Mouse (Mus musculus): ENCODE measurements around the gene Clns1a. TPM values are rescaled to one million over a fixed set of nuclear protein-coding genes. Genes with fewer than 3 reads are reported as not detected.

Gene Clns1a
- total and polyA plus RNA-seq, 3 experiments: 140 to 305 (median 240) TPM

DNA sequence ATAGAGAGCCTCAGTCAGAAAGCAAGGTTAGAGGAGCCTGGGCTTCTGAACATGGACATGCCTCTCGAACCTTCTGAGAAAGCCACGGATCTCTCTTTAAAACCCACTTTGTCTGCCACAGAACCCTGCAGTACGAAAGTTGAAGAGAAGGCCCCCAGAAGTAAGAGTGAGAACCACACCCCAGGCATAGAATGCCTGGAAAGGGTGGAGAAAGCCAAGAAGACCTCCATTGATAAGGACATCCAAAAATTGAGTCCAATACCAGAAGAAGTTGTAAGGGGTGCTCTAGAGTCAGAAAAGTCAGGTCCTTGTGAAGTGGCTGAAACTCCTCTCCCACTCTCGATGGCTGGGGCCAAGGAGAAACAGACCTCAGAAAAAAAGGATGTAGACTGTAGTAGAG lies 34.8 kb upstream of the Clns1a start:
- Histone ChIP-seq H3K4me1 (ENCODE audit: control insufficient read depth in 1 of 2, insufficient read depth in 2 of 2) (no peaks in the 10 kb centered on the region), H3K79me2 (replicated peaks; ENCODE audit: control insufficient read depth, extremely low read depth, insufficient read depth, poor library complexity, severe bottlenecking) (no peaks in the 10 kb centered on the region), H3K9me3 (replicated peaks; ENCODE audit: low read length) (no peaks in the 10 kb centered on the region), H3K27ac (ENCODE audit: insufficient read depth, low read depth) (no peak overlapping the region), H3K27me3 (replicated peaks) (no peaks in the 10 kb centered on the region), H3K36me3 (replicated peaks in 1 of 2; ENCODE audit: control insufficient read depth in 1 of 2, insufficient read depth in 1 of 2, low read length in 1 of 2) (peaks cover 14 to 63% of the 10 kb centered on the region in 2 experiments), H3K4me3 (replicated peaks in 1 of 3; ENCODE audit: low read depth in 2 of 3, low read length in 2 of 3, poor library complexity in 1 of 3) (no peak overlapping the region), H3K4me2 (ENCODE audit: insufficient read depth, low read depth, poor library complexity, severe bottlenecking) (no peak overlapping the region), H3K9ac (ENCODE audit: insufficient read depth, low read depth) (no peak overlapping the region)
- in situ Hi-C loops (cut with MboI; ENCODE audit: low pct_ligation_motif_present, low pct_unique_long_range_greater_than_20kb, low sequenced_read_pairs) (no loop called here), dilution Hi-C loops (cut with MboI; ENCODE audit: extremely low pct_ligation_motif_present, extremely low pct_unique_long_range_greater_than_20kb, low sequenced_read_pairs) (no loop called here)
- no peak for DNase-seq (ENCODE audit: extremely low read depth)
- TF ChIP-seq ZNF384 (IDR thresholded peaks at IDR 0.05; ENCODE audit: low read depth, low read length) (no peak), RAD21 (IDR thresholded peaks at IDR 0.05; ENCODE audit: low read depth, low read length) (no peak), CHD2 (IDR thresholded peaks at IDR 0.05; ENCODE audit: low read length) (no peak), JUND (conservative IDR thresholded peaks at IDR 0.05; ENCODE audit: low read depth, low read length) (no peak), POLR2A (IDR thresholded peaks at IDR 0.05; ENCODE audit: low read depth, low read length) (no peak), MXI1 (IDR thresholded peaks at IDR 0.05; ENCODE audit: low read depth, low read length) (no peak), NRF1 (IDR thresholded peaks at IDR 0.05; ENCODE audit: low read depth, low read length) (no peak), MAX (IDR thresholded peaks at IDR 0.05; ENCODE audit: low read length) (no peak), GABPA (IDR thresholded peaks at IDR 0.05; ENCODE audit: insufficient replicate concordance, low read depth, low read length) (no peak), USF1 (IDR thresholded peaks at IDR 0.05; ENCODE audit: low read depth, low read length) (no peak), SMC3 (IDR thresholded peaks at IDR 0.05; ENCODE audit: low read depth, low read length) (no peak)

GRCm38 (mm10) chr7:97679239-97679638 lies 17.2 kb upstream of the Clns1a start:
- Histone ChIP-seq H3K79me2 (replicated peaks; ENCODE audit: control insufficient read depth, extremely low read depth, insufficient read depth, poor library complexity, severe bottlenecking) (no peaks in the 10 kb centered on the region), H3K4me1 (ENCODE audit: control insufficient read depth in 1 of 2, insufficient read depth in 2 of 2) (no peaks in the 10 kb centered on the region), H3K27ac (ENCODE audit: insufficient read depth, low read depth) (no peak overlapping the region), H3K9ac (ENCODE audit: insufficient read depth, low read depth) (no peak overlapping the region), H3K9me3 (replicated peaks; ENCODE audit: low read length) (no peaks in the 10 kb centered on the region), H3K4me2 (ENCODE audit: insufficient read depth, low read depth, poor library complexity, severe bottlenecking) (no peak overlapping the region), H3K4me3 (replicated peaks in 1 of 3; ENCODE audit: low read depth in 2 of 3, low read length in 2 of 3, poor library complexity in 1 of 3) (no peak overlapping the region), H3K36me3 (replicated peaks in 1 of 2; ENCODE audit: control insufficient read depth in 1 of 2, insufficient read depth in 1 of 2, low read length in 1 of 2) (peaks cover 33 to 76% of the 10 kb centered on the region in 2 experiments), H3K27me3 (replicated peaks) (no peaks in the 10 kb centered on the region)
- in situ Hi-C loops (cut with MboI; ENCODE audit: low pct_ligation_motif_present, low pct_unique_long_range_greater_than_20kb, low sequenced_read_pairs) (loop anchor here (25.0 kb wide), 1 partner anchor 242 kb away; no protein-coding TSS in a partner anchor), dilution Hi-C loops (cut with MboI; ENCODE audit: extremely low pct_ligation_motif_present, extremely low pct_unique_long_range_greater_than_20kb, low sequenced_read_pairs) (no loop called here)
- DNase-seq (ENCODE audit: extremely low read depth): peak; percentile 24
- no peak for TF ChIP-seq ZKSCAN1 (IDR thresholded peaks at IDR 0.05; ENCODE audit: borderline replicate concordance, low read depth, low read length)
- peak; percentile 35 for TF ChIP-seq RAD21 (IDR thresholded peaks at IDR 0.05; ENCODE audit: low read depth, low read length)
- TF ChIP-seq BHLHE40 (IDR thresholded peaks at IDR 0.05; ENCODE audit: low read depth, low read length): no peak
- no peak for TF ChIP-seq NELFE (IDR thresholded peaks at IDR 0.05; ENCODE audit: low read depth, low read length)
- no peak for TF ChIP-seq MYC (IDR thresholded peaks at IDR 0.05; ENCODE audit: low read depth, low read length)
- no peak for TF ChIP-seq MAX (IDR thresholded peaks at IDR 0.05; ENCODE audit: low read length)
- TF ChIP-seq MAZ (IDR thresholded peaks at IDR 0.05; ENCODE audit: low read depth, low read length): no peak
- TF ChIP-seq E2F4 (IDR thresholded peaks at IDR 0.05; ENCODE audit: insufficient replicate concordance, low read depth, low read length): no peak
- peak; percentile 21 for TF ChIP-seq SMC3 (IDR thresholded peaks at IDR 0.05; ENCODE audit: low read depth, low read length)
- no peak for TF ChIP-seq USF2 (conservative IDR thresholded peaks at IDR 0.05; ENCODE audit: low read depth, low read length)
- no peak for TF ChIP-seq TBP (conservative IDR thresholded peaks at IDR 0.05; ENCODE audit: low read depth, low read length)
- peak in 1 of 2 experiments; percentile 59; a peak in 2 of 4 replicates for TF ChIP-seq CTCF (conservative IDR thresholded peaks at IDR 0.05 in 1 of 2, IDR thresholded peaks at IDR 0.05 in 1 of 2; ENCODE audit: low read depth in 2 of 2, low read length in 2 of 2)

Data from CH12.LX (cell line).